ENCODE assay signal across 13 mouse cellular contexts in genomic region chr12:106721271-106722009, GRCm38 (mm10).
"Had no signal": no experiment of that assay in that cellular context is flagged by ENCODE, and none has a peak within 500 bp of the region (broad histone marks: within the 10 kb centered on the region; RNA-seq: fewer than 3 reads in every experiment).

No protein-coding gene starts in this region.

- H3K27ac ChIP-seq: liver, embryonic 15.5 days; midbrain, embryonic 15.5 days; neural tube, embryonic 12.5 days had no signal

- ATAC-seq: lung, postnatal 0 days; midbrain, embryonic 15.5 days had no signal

- H3K9me3 ChIP-seq: liver, embryonic 15.5 days; midbrain, embryonic 15.5 days; neural tube, embryonic 12.5 days had no signal

- H3K36me3 ChIP-seq: liver, embryonic 15.5 days; midbrain, embryonic 15.5 days; neural tube, embryonic 12.5 days had no signal

- H3K4me1 ChIP-seq: liver, embryonic 15.5 days; midbrain, embryonic 15.5 days; neural tube, embryonic 12.5 days had no signal

- H3K9ac ChIP-seq: liver, embryonic 15.5 days; midbrain, embryonic 15.5 days; neural tube, embryonic 12.5 days had no signal

- DNase-seq: kidney, adult 8-10 months; left cerebral cortex, postnatal 4 days; lung, adult 2 months; lung, postnatal 36 days; right cerebral cortex, adult 18-20 months; right cerebral cortex, postnatal 25 days; thymus, postnatal 36 days had no signal

- H3K4me2 ChIP-seq: liver, embryonic 11.5 days; liver, embryonic 15.5 days; midbrain, embryonic 11.5 days; midbrain, embryonic 15.5 days; neural tube, embryonic 12.5 days had no signal

- H3K4me3 ChIP-seq: liver, embryonic 15.5 days; midbrain, embryonic 15.5 days; neural tube, embryonic 12.5 days had no signal

- H3K27me3 ChIP-seq: liver, embryonic 15.5 days; midbrain, embryonic 15.5 days; neural tube, embryonic 12.5 days had no signal
